Comparison of ENCODE assay signal across 30 mouse cellular contexts in the genomic region with DNA sequence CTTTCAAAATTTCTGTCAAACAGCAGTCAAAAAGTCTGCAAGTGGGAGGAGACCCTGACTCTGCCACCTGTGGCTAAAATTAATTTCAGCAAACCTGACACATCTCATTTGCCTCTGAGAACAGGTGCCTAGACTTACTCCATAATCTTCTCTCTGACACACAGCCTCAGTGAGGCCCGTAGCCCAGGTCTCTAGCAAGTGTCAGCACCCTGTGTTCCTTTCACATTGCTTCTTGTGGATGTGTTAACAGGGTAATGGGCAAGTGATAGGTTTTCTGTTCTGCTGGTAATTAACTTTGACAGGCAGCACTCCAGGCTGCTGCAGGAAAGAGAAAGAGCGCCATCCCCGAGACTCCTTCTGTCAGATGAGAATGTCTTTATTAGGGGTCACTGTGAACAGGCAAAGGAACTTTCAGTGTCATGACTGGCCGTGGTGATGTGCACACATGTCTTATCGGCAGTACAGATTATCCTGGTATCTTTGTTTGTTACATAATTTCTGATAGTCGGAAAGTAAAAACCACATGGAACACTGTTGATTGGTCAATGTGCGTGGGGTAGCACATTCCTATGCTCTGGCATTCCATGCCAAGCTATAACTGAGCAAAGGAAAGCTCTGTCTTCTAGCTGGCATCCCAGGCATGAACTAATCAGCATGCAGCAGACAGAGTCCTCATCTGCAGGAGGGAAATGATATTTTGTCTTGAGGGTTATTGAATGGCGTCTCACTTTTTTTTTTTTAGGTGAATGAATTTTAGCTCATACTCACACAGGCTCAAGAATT. TPM values are rescaled to one million over a fixed set of nuclear protein-coding genes. Genes with fewer than 3 reads are reported as not detected.
DNase-seq lines count a peak whose midpoint lies in the region; ATAC-seq lines count a peak whose summit lies in the region.
"Had no signal": no experiment of that assay in that cellular context is flagged by ENCODE, and none has a peak within 500 bp of the region (broad histone marks: within the 10 kb centered on the region; RNA-seq: fewer than 3 reads in every experiment).

No protein-coding gene starts in this region.

- WGBS in heart, embryonic 13.5 days: 29% methylated on average over 8 of the region's 8 CpGs
- WGBS in midbrain, embryonic 10.5 days: 71% methylated on average over 8 of the region's 8 CpGs
- WGBS in midbrain, embryonic 13.5 days: 48% methylated on average over 8 of the region's 8 CpGs
- 40% methylated on average over 8 of the region's 8 CpGs for WGBS in midbrain, embryonic 15.5 days

- no peak overlapping the region for H3K4me3 ChIP-seq in heart, embryonic 13.5 days
- no peak overlapping the region for H3K4me3 ChIP-seq in midbrain, embryonic 10.5 days
- H3K4me3 ChIP-seq in midbrain, embryonic 13.5 days (replicated peaks): no peak overlapping the region
- no peak overlapping the region for H3K4me3 ChIP-seq in midbrain, embryonic 15.5 days
- H3K4me3 ChIP-seq: heart, adult 2 months; hindbrain, embryonic 10.5 days; limb, embryonic 15.5 days; megakaryocyte, embryonic 14.5 days had no signal

- no peaks in the 10 kb centered on the region for H3K36me3 ChIP-seq in heart, embryonic 13.5 days
- no peaks in the 10 kb centered on the region for H3K36me3 ChIP-seq in midbrain, embryonic 10.5 days
- H3K36me3 ChIP-seq in midbrain, embryonic 13.5 days: no peaks in the 10 kb centered on the region
- no peaks in the 10 kb centered on the region for H3K36me3 ChIP-seq in midbrain, embryonic 15.5 days (replicated peaks)
- H3K36me3 ChIP-seq: hindbrain, embryonic 10.5 days; limb, embryonic 15.5 days had no signal

- ATAC-seq in heart, embryonic 13.5 days (ENCODE audit: extremely low read depth, insufficient number of reproducible peaks, low FRiP score, low TSS enrichment): no peak
- ATAC-seq in midbrain, embryonic 13.5 days: no peak
- peak; percentile 74; the same call in 1 of the 2 replicates for ATAC-seq in midbrain, embryonic 15.5 days (replicated peaks)
- ATAC-seq: activated CD4-positive, CD25-positive, alpha-beta regulatory T cell, adult 4 months; forebrain, embryonic 16.5 days had no signal

- H3K9me3 ChIP-seq in heart, embryonic 13.5 days: no peaks in the 10 kb centered on the region
- H3K9me3 ChIP-seq in midbrain, embryonic 10.5 days (replicated peaks): no peaks in the 10 kb centered on the region
- H3K9me3 ChIP-seq in midbrain, embryonic 13.5 days: no peaks in the 10 kb centered on the region
- no peaks in the 10 kb centered on the region for H3K9me3 ChIP-seq in midbrain, embryonic 15.5 days
- H3K9me3 ChIP-seq: hindbrain, embryonic 10.5 days; limb, embryonic 15.5 days had no signal

- peak overlapping the region; percentile 36 for H3K4me2 ChIP-seq in heart, embryonic 13.5 days
- no peak overlapping the region for H3K4me2 ChIP-seq in midbrain, embryonic 13.5 days (replicated peaks)
- no peak overlapping the region for H3K4me2 ChIP-seq in midbrain, embryonic 15.5 days
- H3K4me2 ChIP-seq: limb, embryonic 15.5 days; lung, embryonic 14.5 days had no signal

- peaks cover 7% of the 10 kb centered on the region; the same call in 1 of the 2 replicates for H3K4me1 ChIP-seq in heart, embryonic 13.5 days
- H3K4me1 ChIP-seq in midbrain, embryonic 10.5 days: peaks cover 6% of the 10 kb centered on the region; the same call in 1 of the 2 replicates
- H3K4me1 ChIP-seq in midbrain, embryonic 13.5 days (replicated peaks): peaks cover 6% of the 10 kb centered on the region
- peaks cover 8% of the 10 kb centered on the region; the same call in 1 of the 2 replicates for H3K4me1 ChIP-seq in midbrain, embryonic 15.5 days
- H3K4me1 ChIP-seq: hindbrain, embryonic 10.5 days; limb, embryonic 15.5 days; megakaryocyte, embryonic 14.5 days had no signal

- H3K27ac ChIP-seq in heart, embryonic 13.5 days (replicated peaks): no peak overlapping the region
- H3K27ac ChIP-seq in midbrain, embryonic 10.5 days (replicated peaks): no peak overlapping the region
- no peak overlapping the region for H3K27ac ChIP-seq in midbrain, embryonic 13.5 days
- H3K27ac ChIP-seq in midbrain, embryonic 15.5 days: no peak overlapping the region
- H3K27ac ChIP-seq: heart, adult 2 months; hindbrain, embryonic 10.5 days; limb, embryonic 15.5 days; liver, embryonic 14.5 days had no signal

- H3K9ac ChIP-seq in heart, embryonic 13.5 days: no peak overlapping the region
- no peak overlapping the region for H3K9ac ChIP-seq in midbrain, embryonic 13.5 days (replicated peaks)
- no peak overlapping the region for H3K9ac ChIP-seq in midbrain, embryonic 15.5 days
- H3K9ac ChIP-seq: limb, embryonic 15.5 days; liver, embryonic 14.5 days; lung, embryonic 14.5 days had no signal

- no peak for DNase-seq in heart, adult 18-20 months
- peak; percentile 25 for DNase-seq in midbrain, embryonic 10.5 days (ENCODE audit: low spot score)
- no peak for DNase-seq in kidney, adult 8-10 months
- no peak for DNase-seq in spleen, postnatal 14 days (ENCODE audit: low spot score in 2 of 2)
- DNase-seq: adrenal gland, postnatal 10 days; cerebellum, adult 8-10 months; gastrocnemius, postnatal 25 days; heart, adult 2 months; kidney, adult 11 months; kidney, postnatal 4 days; lung, embryonic 14.5 days; lung, postnatal 36 days; right cerebral cortex, adult 18-20 months; thymus, adult 18-20 months; thymus, postnatal 36 days had no signal

- H3K27me3 ChIP-seq in heart, embryonic 13.5 days (replicated peaks): no peaks in the 10 kb centered on the region
- no peaks in the 10 kb centered on the region; the same call in 1 of the 2 replicates for H3K27me3 ChIP-seq in midbrain, embryonic 10.5 days (ENCODE audit: low read depth, poor library complexity, severe bottlenecking)
- 0 out of 2 replicates have a peak, but pooled peaks cover 2% of the 10 kb centered on the region for H3K27me3 ChIP-seq in midbrain, embryonic 13.5 days
- H3K27me3 ChIP-seq in midbrain, embryonic 15.5 days (replicated peaks): no peaks in the 10 kb centered on the region
- H3K27me3 ChIP-seq: limb, embryonic 15.5 days; megakaryocyte, embryonic 14.5 days had no signal

RNA-seq across cellular contexts. Expression of a gene that starts 10.2 kb away (rescaled TPM):
- polyA plus RNA-seq in heart, embryonic 13.5 days (2015; fragmentation: Nextera tagmentation; extraction: Ambion mirVana): not detected in 2 replicates
- total RNA-seq in heart, adult 18-20 months (2021): not detected
- polyA plus RNA-seq in midbrain, embryonic 10.5 days (2016; fragmentation: Nextera tagmentation; extraction: Ambion mirVana): not detected in 2 replicates
- not detected in 2 replicates for polyA plus RNA-seq in midbrain, embryonic 13.5 days (2015; fragmentation: Nextera tagmentation; extraction: Ambion mirVana)
- polyA plus RNA-seq in midbrain, embryonic 15.5 days (2015; fragmentation: Nextera tagmentation; extraction: Ambion mirVana): not detected in 2 replicates
- total RNA-seq: adrenal gland, postnatal 10 days; gastrocnemius, postnatal 25 days; heart, adult 2 months; MEL had no signal
- polyA plus RNA-seq: activated CD4-positive, CD25-positive, alpha-beta regulatory T cell, adult 4 months; C2C12; embryonic facial prominence, embryonic 14.5 days; forebrain, embryonic 16.5 days; heart, adult 2 months; hindbrain, embryonic 10.5 days; kidney, embryonic 16.5 days; limb, embryonic 15.5 days; liver, embryonic 14.5 days; lung, embryonic 14.5 days; neural tube, embryonic 11.5 days; stomach, embryonic 16.5 days had no signal
